Mouse (Mus musculus): Measurements from ENCODE around the gene Rab5if. TPM values are rescaled to one million over a fixed set of nuclear protein-coding genes. Genes with fewer than 3 reads are reported as not detected.
"Not testable (repeated sequence)": the region's sequence is repeated elsewhere in the genome, so short reads cannot be mapped to it uniquely, and the experiment has no call there.

The Rab5if gene
- polyA plus RNA-seq (2014; fragmentation: Nextera tagmentation; extraction: Ambion mirVana), result 186 and 189 TPM in 2 replicates

GRCm38 (mm10) chr2:156862772-156863486 lies at the start of gene Rab5if:
Gene Rab5if (plus strand): TSS chr2:156863128.
- under 1% methylated on average over 89 of the region's 98 CpGs for WGBS
- ATAC-seq (replicated peaks; ENCODE audit: low FRiP score), result peak; percentile 97

GRCm38 (mm10) chr2:156814344-156814801 lies 48.6 kb upstream of the Rab5if start:
- DNase-seq (ENCODE audit: low spot score) (no peak), ATAC-seq (replicated peaks; ENCODE audit: low FRiP score) (no peak)
- H3K4me2 ChIP-seq (ENCODE audit: low read depth, low read length, severe bottlenecking), result no peak overlapping the region
- H3K4me1 ChIP-seq (replicated peaks; ENCODE audit: control insufficient read depth, insufficient read depth, low read length), result no peaks in the 10 kb centered on the region
- no peak overlapping the region for H3K4me3 ChIP-seq (ENCODE audit: low read depth, low read length)
- H3K27me3 ChIP-seq (ENCODE audit: control insufficient read depth, insufficient read depth, low read length), result no peaks in the 10 kb centered on the region
- no peaks in the 10 kb centered on the region for H3K36me3 ChIP-seq (ENCODE audit: control insufficient read depth, insufficient read depth, low read length)
- no peaks in the 10 kb centered on the region for H3K9me3 ChIP-seq (ENCODE audit: control insufficient read depth, low read length)
- 36% methylated on average over 8 of the region's 8 CpGs for WGBS
- H3K9ac ChIP-seq (ENCODE audit: low read length), result no peak overlapping the region
- H3K27ac ChIP-seq (ENCODE audit: low read depth, low read length), result 0 out of 2 replicates have a peak overlapping the region, but pooled peaks have one; percentile 4

More at GRCm38 (mm10) chr2:156862772-156863486, at the start of gene Rab5if:
- Histone ChIP-seq H3K27ac (ENCODE audit: low read depth, low read length) (peak within 1 kb of the TSS; percentile 88), H3K4me1 (replicated peaks; ENCODE audit: control insufficient read depth, insufficient read depth, low read length) (peaks cover 2% of the 10 kb centered on the region; the same call in 1 of the 2 replicates), H3K9ac (ENCODE audit: low read length) (peak within 1 kb of the TSS; percentile 89), H3K36me3 (ENCODE audit: control insufficient read depth, insufficient read depth, low read length) (no peaks in the 10 kb centered on the region; the same call in 1 of the 2 replicates), H3K4me3 (ENCODE audit: low read depth, low read length) (peak within 1 kb of the TSS; percentile 81), H3K4me2 (ENCODE audit: low read depth, low read length, severe bottlenecking) (peak within 1 kb of the TSS; percentile 69), H3K27me3 (ENCODE audit: control insufficient read depth, insufficient read depth, low read length) (no peaks in the 10 kb centered on the region), H3K9me3 (ENCODE audit: control insufficient read depth, low read length) (no peaks in the 10 kb centered on the region)
- peak; percentile 99 for DNase-seq (ENCODE audit: low spot score)

DNA sequence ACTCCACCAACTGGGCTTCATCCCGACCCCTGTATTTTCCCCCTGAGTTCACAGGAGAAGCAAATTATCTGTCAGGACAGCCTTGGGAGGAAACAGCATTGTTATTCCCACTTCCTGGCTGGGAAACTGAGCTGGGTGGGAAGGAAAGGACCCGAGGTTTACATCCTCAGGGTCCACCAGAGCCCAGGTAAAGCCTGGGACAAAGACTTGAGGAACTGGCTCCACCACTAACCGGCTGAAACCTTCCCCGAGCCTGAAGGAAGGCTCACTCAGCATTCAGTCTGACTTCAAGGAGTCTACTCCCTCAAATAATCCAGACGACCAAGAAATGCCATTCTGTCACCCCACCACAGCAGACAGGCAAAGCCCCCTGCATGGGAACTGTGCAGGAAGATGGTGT lies 48.0 kb upstream of the Rab5if start:
- Histone ChIP-seq H3K36me3 (ENCODE audit: control insufficient read depth, insufficient read depth, low read length) (no peaks in the 10 kb centered on the region), H3K27me3 (ENCODE audit: control insufficient read depth, insufficient read depth, low read length) (no peaks in the 10 kb centered on the region), H3K27ac (ENCODE audit: low read depth, low read length) (0 out of 2 replicates have a peak overlapping the region, but pooled peaks have one; percentile 4), H3K4me2 (ENCODE audit: low read depth, low read length, severe bottlenecking) (no peak overlapping the region), H3K9ac (ENCODE audit: low read length) (no peak overlapping the region), H3K9me3 (ENCODE audit: control insufficient read depth, low read length) (no peaks in the 10 kb centered on the region), H3K4me1 (replicated peaks; ENCODE audit: control insufficient read depth, insufficient read depth, low read length) (no peaks in the 10 kb centered on the region), H3K4me3 (ENCODE audit: low read depth, low read length) (no peak overlapping the region)
- WGBS, result 40% methylated on average over 5 of the region's 5 CpGs
- ATAC-seq (replicated peaks; ENCODE audit: low FRiP score) (no peak), DNase-seq (ENCODE audit: low spot score) (no peak)

DNA sequence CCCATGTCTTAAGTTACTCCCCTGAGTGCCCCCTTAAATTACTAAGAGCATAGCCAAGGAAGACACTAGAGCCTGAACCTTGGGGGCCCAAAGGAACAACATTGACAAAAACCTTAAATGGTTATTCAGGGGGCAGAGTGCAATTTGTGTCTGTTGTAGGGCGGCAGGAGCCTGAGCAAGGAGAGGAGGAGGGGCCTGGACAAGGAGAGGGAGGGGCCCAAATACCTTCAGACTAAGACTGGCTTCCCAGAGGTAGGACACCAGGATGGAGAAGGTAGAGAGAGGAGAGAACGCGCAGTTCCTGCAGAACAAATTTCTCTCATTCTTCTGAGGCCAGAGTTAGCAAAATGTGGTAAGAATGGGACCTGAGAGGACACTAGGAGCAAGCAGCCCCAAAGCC lies 47.5 kb upstream of the Rab5if start:
- Histone ChIP-seq H3K4me2 (ENCODE audit: low read depth, low read length, severe bottlenecking) (no peak overlapping the region), H3K9me3 (ENCODE audit: control insufficient read depth, low read length) (no peaks in the 10 kb centered on the region), H3K27me3 (ENCODE audit: control insufficient read depth, insufficient read depth, low read length) (no peaks in the 10 kb centered on the region), H3K9ac (ENCODE audit: low read length) (no peak overlapping the region), H3K4me1 (replicated peaks; ENCODE audit: control insufficient read depth, insufficient read depth, low read length) (no peaks in the 10 kb centered on the region), H3K4me3 (ENCODE audit: low read depth, low read length) (no peak overlapping the region), H3K36me3 (ENCODE audit: control insufficient read depth, insufficient read depth, low read length) (no peaks in the 10 kb centered on the region), H3K27ac (ENCODE audit: low read depth, low read length) (no peak overlapping the region)
- DNase-seq (ENCODE audit: low spot score), result no peak
- WGBS, result 66% methylated on average over 3 of the region's 3 CpGs
- no peak for ATAC-seq (replicated peaks; ENCODE audit: low FRiP score)

DNA sequence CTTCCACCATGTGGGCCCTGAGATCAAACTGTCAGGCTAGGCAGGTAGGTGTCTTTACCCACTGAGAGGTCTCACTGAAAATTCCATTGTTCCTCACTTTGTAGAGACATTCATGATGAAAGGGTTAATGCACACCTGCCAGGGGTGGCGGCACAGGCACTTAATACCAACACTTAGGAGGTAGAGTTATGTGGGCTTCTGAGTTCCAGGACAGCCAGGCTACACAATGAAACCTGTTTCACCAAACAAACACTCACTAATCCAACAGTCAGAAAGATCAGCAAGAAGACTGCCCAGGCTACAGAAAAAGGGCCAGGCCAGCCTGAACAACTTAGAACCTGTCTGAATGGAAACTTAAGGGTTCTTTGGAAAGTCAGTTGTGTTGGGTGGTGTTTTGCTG lies 46.8 kb upstream of the Rab5if start:
- ATAC-seq (replicated peaks; ENCODE audit: low FRiP score) (no peak), DNase-seq (ENCODE audit: low spot score) (no peak)
- no peaks in the 10 kb centered on the region for H3K4me1 ChIP-seq (replicated peaks; ENCODE audit: control insufficient read depth, insufficient read depth, low read length)
- no peak overlapping the region for H3K9ac ChIP-seq (ENCODE audit: low read length)
- no peak overlapping the region for H3K4me2 ChIP-seq (ENCODE audit: low read depth, low read length, severe bottlenecking)
- H3K27me3 ChIP-seq (ENCODE audit: control insufficient read depth, insufficient read depth, low read length), result no peaks in the 10 kb centered on the region
- WGBS, result 43% methylated on average over 1 of the region's 1 CpGs
- no peak overlapping the region for H3K27ac ChIP-seq (ENCODE audit: low read depth, low read length)
- no peak overlapping the region for H3K4me3 ChIP-seq (ENCODE audit: low read depth, low read length)
- no peaks in the 10 kb centered on the region for H3K36me3 ChIP-seq (ENCODE audit: control insufficient read depth, insufficient read depth, low read length)
- no peaks in the 10 kb centered on the region for H3K9me3 ChIP-seq (ENCODE audit: control insufficient read depth, low read length)

GRCm38 (mm10) chr2:156825128-156825527 lies 37.8 kb upstream of the Rab5if start:
- H3K4me1 ChIP-seq (replicated peaks; ENCODE audit: control insufficient read depth, insufficient read depth, low read length); H3K9me3 ChIP-seq (ENCODE audit: control insufficient read depth, low read length); DNase-seq (ENCODE audit: low spot score); H3K27me3 ChIP-seq (ENCODE audit: control insufficient read depth, insufficient read depth, low read length); ATAC-seq (replicated peaks; ENCODE audit: low FRiP score); H3K9ac ChIP-seq (ENCODE audit: low read length); H3K36me3 ChIP-seq (ENCODE audit: control insufficient read depth, insufficient read depth, low read length); H3K4me2 ChIP-seq (ENCODE audit: low read depth, low read length, severe bottlenecking); H3K27ac ChIP-seq (ENCODE audit: low read depth, low read length); H3K4me3 ChIP-seq (ENCODE audit: low read depth, low read length): not testable (repeated sequence)
- WGBS, result 91% methylated on average over 5 of the region's 6 CpGs

DNA sequence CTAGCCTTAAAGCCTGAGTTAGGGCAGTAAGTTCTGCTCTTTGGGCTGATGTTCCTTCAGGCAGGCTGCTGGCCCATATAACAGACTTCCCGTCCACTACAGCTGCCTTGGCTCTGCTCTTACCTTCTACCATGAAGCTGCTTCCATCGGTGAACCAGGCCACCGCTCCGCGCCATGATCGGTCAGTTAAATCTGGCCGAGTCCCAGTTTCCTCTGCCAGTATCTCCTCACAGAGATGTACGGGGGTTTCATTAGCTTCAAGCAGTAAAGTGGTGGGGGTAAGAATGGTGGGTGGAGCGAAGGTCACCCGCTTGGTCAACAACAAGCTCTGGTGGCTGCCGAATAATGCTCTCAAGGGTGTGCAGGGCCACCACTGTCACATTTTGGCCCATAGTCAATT lies 28.6 kb upstream of the Rab5if start:
- Histone ChIP-seq H3K36me3 (ENCODE audit: control insufficient read depth, insufficient read depth, low read length) (peaks cover 15% of the 10 kb centered on the region; the same call in 1 of the 2 replicates), H3K9ac (ENCODE audit: low read length) (no peak overlapping the region), H3K4me3 (ENCODE audit: low read depth, low read length) (no peak overlapping the region), H3K4me1 (replicated peaks; ENCODE audit: control insufficient read depth, insufficient read depth, low read length) (no peaks in the 10 kb centered on the region; the same call in 1 of the 2 replicates), H3K27ac (ENCODE audit: low read depth, low read length) (no peak overlapping the region), H3K27me3 (ENCODE audit: control insufficient read depth, insufficient read depth, low read length) (no peaks in the 10 kb centered on the region), H3K9me3 (ENCODE audit: control insufficient read depth, low read length) (no peaks in the 10 kb centered on the region; the same call in 1 of the 2 replicates), H3K4me2 (ENCODE audit: low read depth, low read length, severe bottlenecking) (no peak overlapping the region)
- ATAC-seq (replicated peaks; ENCODE audit: low FRiP score), result no peak
- 94% methylated on average over 11 of the region's 11 CpGs for WGBS
- DNase-seq (ENCODE audit: low spot score), result no peak

DNA sequence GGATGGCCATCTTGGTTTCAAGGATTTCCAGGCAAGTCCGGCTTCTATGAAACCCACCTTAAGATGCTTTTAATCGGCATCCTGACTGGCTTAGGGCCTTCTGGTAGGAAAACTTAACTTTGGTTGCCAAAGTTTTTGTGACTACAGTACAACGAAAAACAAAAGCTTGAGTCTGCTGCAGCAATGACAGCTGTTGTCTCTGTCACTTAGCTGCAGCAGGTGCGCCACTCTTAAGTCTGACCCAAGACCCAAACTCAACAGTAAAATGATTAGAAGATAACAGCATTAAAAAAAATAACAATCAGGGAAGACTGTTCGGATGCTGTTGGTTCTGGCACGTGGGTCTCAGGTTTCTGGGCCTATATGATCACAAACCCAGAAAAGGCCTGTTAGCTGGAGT lies 24.1 kb upstream of the Rab5if start:
- peak overlapping the region; percentile 96 for H3K9ac ChIP-seq (ENCODE audit: low read length)
- H3K27ac ChIP-seq (ENCODE audit: low read depth, low read length), result no peak overlapping the region
- H3K27me3 ChIP-seq (ENCODE audit: control insufficient read depth, insufficient read depth, low read length), result no peaks in the 10 kb centered on the region
- peak overlapping the region; percentile 89 for H3K4me2 ChIP-seq (ENCODE audit: low read depth, low read length, severe bottlenecking)
- DNase-seq (ENCODE audit: low spot score), result no peak
- no peaks in the 10 kb centered on the region; the same call in 1 of the 2 replicates for H3K36me3 ChIP-seq (ENCODE audit: control insufficient read depth, insufficient read depth, low read length)
- ATAC-seq (replicated peaks; ENCODE audit: low FRiP score), result no peak
- WGBS, result 65% methylated on average over 6 of the region's 6 CpGs
- H3K9me3 ChIP-seq (ENCODE audit: control insufficient read depth, low read length), result no peaks in the 10 kb centered on the region
- peak overlapping the region; percentile 89 for H3K4me3 ChIP-seq (ENCODE audit: low read depth, low read length)
- peaks cover 7% of the 10 kb centered on the region; the same call in 1 of the 2 replicates for H3K4me1 ChIP-seq (replicated peaks; ENCODE audit: control insufficient read depth, insufficient read depth, low read length)
